Mouse (Mus musculus) cortical plate, adult 2 months (tissue): ENCODE results near the gene Gm4303.
"Not testable (repeated sequence)": the region's sequence is repeated elsewhere in the genome, so short reads cannot be mapped to it uniquely, and the experiment has no call there.

Experiments used
- CTCF ChIP-seq: fragments of 200-500 bp; IDR thresholded peaks from 2 replicates; pipeline ENCODE4 v1.5.1; 2011; ENCODE audit warnings: mild to moderate bottlenecking, control low read depth, low read length; ENCODE audit not compliant: insufficient read depth; ENCODE audit errors: extremely low read depth
- POLR2A ChIP-seq: fragments of 200-500 bp; IDR thresholded peaks from 2 replicates; pipeline ENCODE4 v1.6.1; 2011; ENCODE audit warnings: mild to moderate bottlenecking, low read length, control low read depth; ENCODE audit not compliant: insufficient read depth; ENCODE audit errors: extremely low read depth

- TF ChIP-seq CTCF, POLR2A: not testable (repeated sequence)
These were observed 15.3 kb downstream of the Gm4303 start, which contains the start of gene Gm4307 for GRCm38 (mm10) chr10:100361038-100361437.
